Mouse (Mus musculus): Measurements from ENCODE around the gene Ugt1a5.
"Not testable (repeated sequence)": the region's sequence is repeated elsewhere in the genome, so short reads cannot be mapped to it uniquely, and the experiment has no call there.

Gene Ugt1a5

GRCm38 (mm10) chr1:88225301-88225700 is 59.5 kb downstream of the Ugt1a5 start:
- DNase-seq = not testable (repeated sequence)

GRCm38 (mm10) chr1:88225741-88226140 is 59.9 kb downstream of the Ugt1a5 start:
- no peak for DNase-seq

GRCm38 (mm10) chr1:88226670-88227379 is 61.0 kb downstream of the Ugt1a5 start, which contains the start of gene Mroh2a:
Gene Mroh2a, plus strand, starts transcription at chr1:88226986.
- no peak for DNase-seq

- no peak for DNase-seq
Measured at GRCm38 (mm10) chr1:88227482-88227881, 61.7 kb downstream of the Ugt1a5 start.

- DNase-seq = no peak
Measured at GRCm38 (mm10) chr1:88228121-88228520, 62.3 kb downstream of the Ugt1a5 start.

GRCm38 (mm10) chr1:88229566-88229965 is 63.8 kb downstream of the Ugt1a5 start:
- DNase-seq = no peak

GRCm38 (mm10) chr1:88229986-88230385 is 64.2 kb downstream of the Ugt1a5 start:
- no peak for DNase-seq

- DNase-seq = no peak
Measured at GRCm38 (mm10) chr1:88230421-88230820, 64.6 kb downstream of the Ugt1a5 start.

GRCm38 (mm10) chr1:88230981-88231802 is 65.4 kb downstream of the Ugt1a5 start:
- DNase-seq = no peak

GRCm38 (mm10) chr1:88231803-88232499 is 66.1 kb downstream of the Ugt1a5 start:
- no peak for DNase-seq

- DNase-seq = no peak
Measured at GRCm38 (mm10) chr1:88232664-88233380, 67.0 kb downstream of the Ugt1a5 start.

- DNase-seq = no peak
Measured at GRCm38 (mm10) chr1:88233421-88234247, 67.8 kb downstream of the Ugt1a5 start.

- DNase-seq = no peak
Measured at GRCm38 (mm10) chr1:88234248-88234610, 68.4 kb downstream of the Ugt1a5 start.

- DNase-seq = no peak
Measured at GRCm38 (mm10) chr1:88234646-88235045, 68.8 kb downstream of the Ugt1a5 start.

GRCm38 (mm10) chr1:88235046-88235893 is 69.5 kb downstream of the Ugt1a5 start:
- no peak for DNase-seq

- no peak for DNase-seq
Measured at GRCm38 (mm10) chr1:88235894-88236415, 70.1 kb downstream of the Ugt1a5 start.

GRCm38 (mm10) chr1:88237311-88237710 is 71.5 kb downstream of the Ugt1a5 start:
- DNase-seq = no peak

- DNase-seq = no peak
Measured at GRCm38 (mm10) chr1:88238771-88239170, 73.0 kb downstream of the Ugt1a5 start.

- DNase-seq = no peak
Measured at GRCm38 (mm10) chr1:88240072-88240471, 74.3 kb downstream of the Ugt1a5 start.

- no peak for DNase-seq
Measured at GRCm38 (mm10) chr1:88240579-88240978, 74.8 kb downstream of the Ugt1a5 start.

GRCm38 (mm10) chr1:88243861-88244260 is 78.0 kb downstream of the Ugt1a5 start:
- no peak for DNase-seq

Measured in kidney, adult 11 months (tissue).